Mouse (Mus musculus) thymus, adult 2 months (tissue): ENCODE measurements at regions not wholly inside any gene's neighbourhood (a gene's known extent, or its start where the extent isn't known, plus 50 kb on each side); places are given as distances from the start of the nearest gene placed in this dataset.

Experiments
- DNase-seq: peaks from one replicate; pipeline ENCODE4 v3.0.0; 2021
- H3K27ac ChIP-seq: fragments of 200-500 bp; 2 replicates; pipeline ENCODE4 v1.5.1; 2012; ENCODE audit warnings: low read length, control low read depth; ENCODE audit not compliant: control insufficient read depth, insufficient read depth
- H3K27me3 ChIP-seq: fragments of 200-500 bp; 2 replicates; pipeline ENCODE4 v1.6.1; 2012; ENCODE audit warnings: mild to moderate bottlenecking, low read length, moderate library complexity, mixed read lengths; ENCODE audit not compliant: control insufficient read depth, insufficient read depth
- H3K36me3 ChIP-seq: fragments of 200-500 bp; 2 replicates; pipeline ENCODE4 v1.6.1; 2012; ENCODE audit warnings: mild to moderate bottlenecking, low read length, moderate library complexity; ENCODE audit not compliant: control insufficient read depth, insufficient read depth
- H3K4me1 ChIP-seq: fragments of 200-500 bp; replicated peaks from 2 replicates; pipeline ENCODE4 v1.6.1; 2012; ENCODE audit warnings: low read length; ENCODE audit not compliant: control insufficient read depth, insufficient read depth
- H3K4me3 ChIP-seq: fragments of 200-500 bp; 2 replicates; pipeline ENCODE4 v1.5.1; 2012; ENCODE audit warnings: mild to moderate bottlenecking, low read length, control low read depth, moderate library complexity; ENCODE audit not compliant: control insufficient read depth, insufficient read depth
- CTCF ChIP-seq: fragments of 200-500 bp; IDR thresholded peaks from 2 replicates; pipeline ENCODE4 v1.5.1; 2012; ENCODE audit warnings: mild to moderate bottlenecking, control low read depth, low read length, moderate library complexity, borderline replicate concordance; ENCODE audit not compliant: control insufficient read depth, poor library complexity, insufficient read depth; ENCODE audit errors: extremely low read depth
- POLR2A ChIP-seq: fragments of 200-500 bp; IDR thresholded peaks from 2 replicates; pipeline ENCODE4 v1.6.1; 2012; ENCODE audit warnings: mild to moderate bottlenecking, low read length, control low read depth, moderate library complexity; ENCODE audit not compliant: control insufficient read depth, poor library complexity, insufficient read depth; ENCODE audit errors: extremely low read depth
- WGBS: fragments of 180-500 bp; shearing (Covaris S2); methylation state at CpG from one replicate; pipeline ENCODE4 v1.1.7; 2018; 5-methylcytosine and 5-hydroxymethylcytosine counted together

GRCm38 (mm10) chr11:114375921-114376320, 292.4 kb upstream of the Rpl38 start:
- peaks cover 3% of the 10 kb centered on the region; the same call in 1 of the 2 replicates for H3K4me1 ChIP-seq
- H3K36me3 ChIP-seq, result no peaks in the 10 kb centered on the region
- TF ChIP-seq CTCF (no peak), POLR2A (no peak)
- H3K27ac ChIP-seq, result no peak overlapping the region
- DNase-seq, result no peak
- 82% methylated on average over 14 of the region's 14 CpGs for WGBS
- no peak overlapping the region for H3K4me3 ChIP-seq
- H3K27me3 ChIP-seq, result no peaks in the 10 kb centered on the region

- H3K36me3 ChIP-seq, result no peaks in the 10 kb centered on the region
- no peaks in the 10 kb centered on the region for H3K27me3 ChIP-seq
- no peak for TF ChIP-seq POLR2A
- no peak for TF ChIP-seq CTCF
- H3K27ac ChIP-seq, result no peak overlapping the region
- no peak overlapping the region for H3K4me3 ChIP-seq
- 65% methylated on average over 10 of the region's 10 CpGs for WGBS
- DNase-seq, result no peak
- H3K4me1 ChIP-seq, result peaks cover 12% of the 10 kb centered on the region
Measured at GRCm38 (mm10) chr11:114370708-114371107, 297.6 kb upstream of the Rpl38 start.

- no peaks in the 10 kb centered on the region for H3K36me3 ChIP-seq
- H3K27ac ChIP-seq, result no peak overlapping the region
- DNase-seq, result no peak
- peaks cover 16% of the 10 kb centered on the region for H3K4me1 ChIP-seq
- no peak overlapping the region for H3K4me3 ChIP-seq
- no peaks in the 10 kb centered on the region for H3K27me3 ChIP-seq
- no peak for TF ChIP-seq CTCF
- TF ChIP-seq POLR2A, result no peak
- 89% methylated on average over 8 of the region's 8 CpGs for WGBS
Measured at GRCm38 (mm10) chr11:114367779-114368178, 300.5 kb upstream of the Rpl38 start.

- peaks cover 9% of the 10 kb centered on the region for H3K4me1 ChIP-seq
- H3K36me3 ChIP-seq, result no peaks in the 10 kb centered on the region
- no peak overlapping the region for H3K4me3 ChIP-seq
- H3K27ac ChIP-seq, result no peak overlapping the region
- WGBS, result 92% methylated on average over 8 of the region's 8 CpGs
- TF ChIP-seq POLR2A (no peak), CTCF (no peak)
- no peaks in the 10 kb centered on the region for H3K27me3 ChIP-seq
- no peak for DNase-seq
Measured at GRCm38 (mm10) chr11:114360946-114361345, 294.1 kb upstream of the Sdk2 start.

GRCm38 (mm10) chr11:114360321-114360720, 293.5 kb upstream of the Sdk2 start:
- TF ChIP-seq CTCF (no peak), POLR2A (no peak)
- Histone ChIP-seq H3K4me3 (no peak overlapping the region), H3K36me3 (no peaks in the 10 kb centered on the region), H3K27me3 (no peaks in the 10 kb centered on the region), H3K27ac (no peak overlapping the region), H3K4me1 (peaks cover 8% of the 10 kb centered on the region)
- 97% methylated on average over 10 of the region's 10 CpGs for WGBS
- no peak for DNase-seq

- no peaks in the 10 kb centered on the region for H3K27me3 ChIP-seq
- no peaks in the 10 kb centered on the region for H3K36me3 ChIP-seq
- no peak overlapping the region for H3K27ac ChIP-seq
- no peak for TF ChIP-seq CTCF
- no peak for TF ChIP-seq POLR2A
- 92% methylated on average over 4 of the region's 4 CpGs for WGBS
- no peak for DNase-seq
- peaks cover 8% of the 10 kb centered on the region for H3K4me1 ChIP-seq
- H3K4me3 ChIP-seq, result no peak overlapping the region
Measured at GRCm38 (mm10) chr11:114352146-114352795, 285.4 kb upstream of the Sdk2 start.

GRCm38 (mm10) chr11:114336839-114337484, 270.1 kb upstream of the Sdk2 start:
- Histone ChIP-seq H3K27ac (no peak overlapping the region), H3K4me3 (no peak overlapping the region), H3K27me3 (no peaks in the 10 kb centered on the region), H3K36me3 (no peaks in the 10 kb centered on the region), H3K4me1 (no peaks in the 10 kb centered on the region)
- 95% methylated on average over 12 of the region's 12 CpGs for WGBS
- TF ChIP-seq CTCF (no peak), POLR2A (no peak)
- DNase-seq, result no peak
